Mouse (Mus musculus): ENCODE data around the gene Snf8.

Snf8 gene

GRCm38 (mm10) chr11:96034596-96035052 lies at the start of gene Snf8:
Gene Snf8 (plus strand): TSS chr11:96034885.
- DNase-seq: peak; percentile 92

GRCm38 (mm10) chr11:95987854-95988447 lies 46.7 kb upstream of the Snf8 start:
- no peak for DNase-seq

- no peak for DNase-seq
These were observed 46.2 kb upstream of the Snf8 start for GRCm38 (mm10) chr11:95988533-95988932.

- no peak for DNase-seq
These were observed 44.8 kb upstream of the Snf8 start for GRCm38 (mm10) chr11:95989864-95990263.

- no peak for DNase-seq
These were observed 44.3 kb upstream of the Snf8 start for GRCm38 (mm10) chr11:95990431-95990830.

GRCm38 (mm10) chr11:95990886-95991708 lies 43.6 kb upstream of the Snf8 start:
- no peak for DNase-seq

- DNase-seq: no peak
These were observed 40.5 kb upstream of the Snf8 start for GRCm38 (mm10) chr11:95994151-95994550.

- no peak for DNase-seq
These were observed 31.4 kb upstream of the Snf8 start for GRCm38 (mm10) chr11:96003100-96003900.

- no peak for DNase-seq
These were observed 30.5 kb upstream of the Snf8 start for GRCm38 (mm10) chr11:96003969-96004792.

- DNase-seq: no peak
These were observed 29.8 kb upstream of the Snf8 start for GRCm38 (mm10) chr11:96004793-96005402.

- DNase-seq: no peak
These were observed 29.0 kb upstream of the Snf8 start, which contains the start of gene Igf2bp1 for GRCm38 (mm10) chr11:96005403-96006271. Gene Igf2bp1 (minus strand): TSS chr11:96005940.

- no peak for DNase-seq
These were observed 28.3 kb upstream of the Snf8 start for GRCm38 (mm10) chr11:96006367-96006851.

- DNase-seq: no peak
These were observed 27.7 kb upstream of the Snf8 start for GRCm38 (mm10) chr11:96006852-96007515.

- DNase-seq: no peak
These were observed 27.0 kb upstream of the Snf8 start for GRCm38 (mm10) chr11:96007516-96008235.

GRCm38 (mm10) chr11:96008827-96009226 lies 25.9 kb upstream of the Snf8 start:
- no peak for DNase-seq

- DNase-seq: no peak
These were observed 22.7 kb upstream of the Snf8 start for GRCm38 (mm10) chr11:96011982-96012381.

GRCm38 (mm10) chr11:96015421-96015820 lies 19.3 kb upstream of the Snf8 start:
- no peak for DNase-seq

GRCm38 (mm10) chr11:96017941-96018351 lies 16.7 kb upstream of the Snf8 start:
- no peak for DNase-seq

- DNase-seq: no peak
These were observed 14.1 kb upstream of the Snf8 start for GRCm38 (mm10) chr11:96020622-96021021.

- no peak for DNase-seq
These were observed 6.6 kb upstream of the Snf8 start for GRCm38 (mm10) chr11:96028130-96028529.
